Mouse (Mus musculus) small intestine, adult 2 months (tissue): ENCODE measurements around the gene Apon.

ENCODE experiments used
- CTCF ChIP-seq: fragments of 200-500 bp; IDR thresholded peaks from 2 replicates; pipeline ENCODE4 v1.5.1; 2012; ENCODE audit warnings: low read depth, mild to moderate bottlenecking, control low read depth, inconsistent platforms, low read length, moderate library complexity, mixed read lengths; ENCODE audit not compliant: insufficient replicate concordance, insufficient read length; ENCODE audit errors: extremely low read depth
- POLR2A ChIP-seq: fragments of 200-500 bp; IDR thresholded peaks from 2 replicates; pipeline ENCODE4 v1.6.1; 2012; ENCODE audit warnings: low read depth, mild to moderate bottlenecking, control low read depth, inconsistent platforms, low read length, moderate library complexity

GRCm38 (mm10) chr10:128237807-128238480, 16.0 kb upstream of the Apon start:
- TF ChIP-seq POLR2A (no peak), CTCF (no peak)
